8 mouse cellular contexts compared by ENCODE assay signal in the genomic region with DNA sequence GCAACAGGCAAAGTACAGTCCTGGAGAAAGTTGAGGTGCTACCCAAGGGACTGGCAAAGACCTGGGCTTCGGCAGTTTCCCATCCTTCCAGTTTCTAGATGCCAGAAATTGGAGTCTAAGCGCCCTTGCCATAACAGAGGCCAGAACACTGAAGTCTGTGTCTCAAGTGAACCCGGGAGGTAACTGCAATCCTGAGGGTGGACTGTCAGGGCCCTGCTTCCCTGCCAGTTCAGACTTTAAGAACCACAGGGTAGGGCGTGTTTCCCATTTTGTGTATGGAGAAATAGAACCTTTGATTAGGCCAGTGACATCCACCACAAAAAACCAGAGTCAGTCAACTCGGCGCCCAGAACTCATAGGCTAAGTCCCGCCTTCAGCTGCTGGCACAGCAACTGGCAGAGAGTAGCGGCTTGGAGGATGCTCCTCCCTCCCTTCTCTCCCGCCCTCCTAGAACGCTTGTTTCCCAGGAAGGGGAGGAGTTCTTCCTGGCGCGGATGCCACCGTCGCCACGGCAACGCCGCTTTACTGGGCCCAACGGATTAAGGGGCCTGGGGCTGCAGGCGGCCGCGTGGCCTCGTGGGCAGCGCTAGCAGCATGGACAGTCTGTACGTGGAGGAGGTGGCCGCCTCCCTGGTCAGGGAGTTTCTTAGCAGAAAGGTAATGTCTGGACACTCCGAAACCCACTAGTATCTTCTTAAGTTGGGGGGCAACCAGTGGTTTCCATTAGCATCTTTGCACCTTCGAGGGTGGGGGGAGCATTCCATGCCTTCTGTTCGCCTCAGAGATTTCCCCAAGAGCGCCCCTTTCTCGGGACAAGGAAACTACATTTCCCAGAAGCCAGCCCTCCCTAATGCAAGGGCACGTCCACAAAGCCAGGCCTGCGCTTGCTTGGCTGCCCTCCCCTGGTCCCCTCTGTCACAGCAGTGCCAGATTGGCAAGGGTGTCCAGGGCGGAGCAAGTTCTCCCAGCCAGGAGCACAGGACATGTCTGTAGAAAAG. TPM values are rescaled to one million over a fixed set of nuclear protein-coding genes. Genes with fewer than 3 reads are reported as not detected.
A peak's percentile ranks its signal among the peaks of the same experiment; 100 is the strongest.
DNase-seq lines count a peak whose midpoint lies in the region; ATAC-seq and TF ChIP-seq lines count a peak whose summit lies in the region.

A gene (plus strand): TSS at position 471 of the 998 bp plus-strand sequence.

- peak within 1 kb of the TSS; percentile 61 for H3K4me2 ChIP-seq in kidney, embryonic 14.5 days (replicated peaks; ENCODE audit: low read depth, low read length)
- H3K4me2 ChIP-seq in limb, embryonic 14.5 days (replicated peaks; ENCODE audit: low read depth, low read length, severe bottlenecking) = peak within 1 kb of the TSS; percentile 70
- H3K4me2 ChIP-seq in midbrain, embryonic 16.5 days (ENCODE audit: low read length) = peak within 1 kb of the TSS; percentile 69

- H3K4me3 ChIP-seq in erythroblast, embryonic 14.5 days (replicated peaks) = peak within 1 kb of the TSS; percentile 67
- peak within 1 kb of the TSS; percentile 64 for H3K4me3 ChIP-seq in heart, embryonic 10.5 days
- H3K4me3 ChIP-seq in kidney, embryonic 14.5 days (ENCODE audit: low read length) = peak within 1 kb of the TSS; percentile 58
- peak within 1 kb of the TSS; percentile 55 for H3K4me3 ChIP-seq in limb, embryonic 14.5 days (replicated peaks; ENCODE audit: low read length)
- peak within 1 kb of the TSS; percentile 57 for H3K4me3 ChIP-seq in midbrain, embryonic 16.5 days (ENCODE audit: low read depth, low read length)

- H3K9ac ChIP-seq in kidney, embryonic 14.5 days (ENCODE audit: low read depth, low read length) = peak within 1 kb of the TSS; percentile 63
- peak within 1 kb of the TSS; percentile 44 for H3K9ac ChIP-seq in limb, embryonic 14.5 days (ENCODE audit: low read depth, low read length, severe bottlenecking)
- H3K9ac ChIP-seq in midbrain, embryonic 16.5 days (ENCODE audit: low read depth, low read length) = peak within 1 kb of the TSS; percentile 65

- peak within 1 kb of the TSS; percentile 84 for H3K27ac ChIP-seq in heart, embryonic 10.5 days
- H3K27ac ChIP-seq in kidney, embryonic 14.5 days (ENCODE audit: low read depth, low read length) = peak within 1 kb of the TSS; percentile 53; the same call in 1 of the 2 replicates
- H3K27ac ChIP-seq in limb, embryonic 14.5 days (replicated peaks; ENCODE audit: low read depth, low read length) = peak within 1 kb of the TSS; percentile 84
- peak within 1 kb of the TSS; percentile 81 for H3K27ac ChIP-seq in midbrain, embryonic 16.5 days (ENCODE audit: low read length)

- DNase-seq in 3T3-L1 (ENCODE audit: low read depth, low spot score) = peak; percentile 98
- DNase-seq in brain, embryonic 18.5 days (ENCODE audit: low read depth, low spot score) = peak; percentile 88
- peak; percentile 95 for DNase-seq in heart, embryonic 10.5 days (ENCODE audit: low spot score)
- DNase-seq in limb, embryonic 14.5 days (ENCODE audit: low spot score) = peak; percentile 94
- peak; percentile 19 to 30 for DNase-seq in spleen, postnatal 14 days (ENCODE audit: low spot score in 2 of 2)

- WGBS in heart, embryonic 10.5 days = 5% methylated on average over 33 of the region's 33 CpGs
- 3% methylated on average over 32 of the region's 33 CpGs for WGBS in kidney, embryonic 14.5 days
- 4% methylated on average over 31 of the region's 33 CpGs for WGBS in limb, embryonic 14.5 days
- 3% methylated on average over 33 of the region's 33 CpGs for WGBS in midbrain, embryonic 16.5 days

- peak; percentile 28; the same call in 1 of the 2 replicates for TF ChIP-seq POLR2A in limb, embryonic 14.5 days (IDR thresholded peaks at IDR 0.05; ENCODE audit: borderline replicate concordance, extremely low read depth, insufficient read depth, insufficient read length)

- ATAC-seq in kidney, embryonic 14.5 days (ENCODE audit: low FRiP score, low TSS enrichment) = peak; percentile 96
- ATAC-seq in limb, embryonic 14.5 days (ENCODE audit: low FRiP score, low read depth) = peak; percentile 93
- peak; percentile 96 for ATAC-seq in midbrain, embryonic 16.5 days

- no peaks in the 10 kb centered on the region for H3K36me3 ChIP-seq in erythroblast, embryonic 14.5 days (ENCODE audit: control insufficient read depth)
- H3K36me3 ChIP-seq in heart, embryonic 10.5 days = no peaks in the 10 kb centered on the region
- no peaks in the 10 kb centered on the region for H3K36me3 ChIP-seq in kidney, embryonic 14.5 days (ENCODE audit: control insufficient read depth, insufficient read depth, low read length)
- no peaks in the 10 kb centered on the region for H3K36me3 ChIP-seq in limb, embryonic 14.5 days (ENCODE audit: control insufficient read depth, insufficient read depth, low read length)
- H3K36me3 ChIP-seq in midbrain, embryonic 16.5 days (ENCODE audit: control insufficient read depth, insufficient read depth, low read length) = no peaks in the 10 kb centered on the region

- no peaks in the 10 kb centered on the region for H3K27me3 ChIP-seq in erythroblast, embryonic 14.5 days (ENCODE audit: control insufficient read depth)
- no peaks in the 10 kb centered on the region for H3K27me3 ChIP-seq in heart, embryonic 10.5 days (ENCODE audit: insufficient read depth, poor library complexity, severe bottlenecking)
- H3K27me3 ChIP-seq in kidney, embryonic 14.5 days (ENCODE audit: control insufficient read depth, insufficient read depth, low read length) = no peaks in the 10 kb centered on the region
- H3K27me3 ChIP-seq in limb, embryonic 14.5 days (ENCODE audit: control insufficient read depth, insufficient read depth, low read length) = no peaks in the 10 kb centered on the region
- H3K27me3 ChIP-seq in midbrain, embryonic 16.5 days (ENCODE audit: control insufficient read depth, insufficient read depth, low read depth, low read length) = no peaks in the 10 kb centered on the region

- H3K4me1 ChIP-seq in erythroblast, embryonic 14.5 days (ENCODE audit: control insufficient read depth) = peaks cover 14% of the 10 kb centered on the region
- H3K4me1 ChIP-seq in heart, embryonic 10.5 days = peaks cover 12% of the 10 kb centered on the region
- no peaks in the 10 kb centered on the region; the same call in 1 of the 2 replicates for H3K4me1 ChIP-seq in kidney, embryonic 14.5 days (ENCODE audit: control insufficient read depth, insufficient read depth, low read length)
- H3K4me1 ChIP-seq in limb, embryonic 14.5 days (ENCODE audit: control insufficient read depth, insufficient read depth, low read length) = peaks cover 27% of the 10 kb centered on the region
- peaks cover 17% of the 10 kb centered on the region for H3K4me1 ChIP-seq in midbrain, embryonic 16.5 days (ENCODE audit: control insufficient read depth, insufficient read depth, low read length)

- no peaks in the 10 kb centered on the region for H3K9me3 ChIP-seq in erythroblast, embryonic 14.5 days (ENCODE audit: control insufficient read depth, low read length)
- no peaks in the 10 kb centered on the region for H3K9me3 ChIP-seq in heart, embryonic 10.5 days
- H3K9me3 ChIP-seq in kidney, embryonic 14.5 days (ENCODE audit: control insufficient read depth, low read length) = no peaks in the 10 kb centered on the region
- no peaks in the 10 kb centered on the region for H3K9me3 ChIP-seq in limb, embryonic 14.5 days (ENCODE audit: control insufficient read depth, low read length)
- H3K9me3 ChIP-seq in midbrain, embryonic 16.5 days (replicated peaks; ENCODE audit: control insufficient read depth, low read length, poor library complexity, severe bottlenecking) = no peaks in the 10 kb centered on the region

RNA-seq across cellular contexts. Expression of the gene that starts here (rescaled TPM):
- 0.01 TPM in 1 of 2 replicates, not detected in the other for polyA plus RNA-seq in erythroblast, embryonic 14.5 days (2012)
- 7.7 and 9.7 TPM in 2 replicates for polyA plus RNA-seq in heart, embryonic 10.5 days (2016; fragmentation: Nextera tagmentation; extraction: Ambion mirVana)
- polyA plus RNA-seq in kidney, embryonic 14.5 days (2014; fragmentation: Nextera tagmentation; extraction: Ambion mirVana) = 10.5 and 17.7 TPM in 2 replicates
- 14.9 and 17.9 TPM in 2 replicates for polyA plus RNA-seq in limb, embryonic 14.5 days (2012; rRNA removed)
- polyA plus RNA-seq in limb, embryonic 14.5 days (2014; fragmentation: Nextera tagmentation; extraction: Ambion mirVana) = 13.2 and 18.9 TPM in 2 replicates
- 12.6 and 15.0 TPM in 2 replicates for polyA plus RNA-seq in midbrain, embryonic 16.5 days (2015; fragmentation: Nextera tagmentation; extraction: Ambion mirVana)

Comparison
In these comparisons a context has a peak if more than half of its experiments do, and no peak if none do; other contexts are left out.
1. Peak in every context shown above with its lines: DNase-seq, ATAC-seq, H3K4me3 ChIP-seq and H3K27ac ChIP-seq.
2. DNase-seq: peak in every context shown above with its lines; median percentile 98 in 3T3-L1; 95 in heart, embryonic 10.5 days; 94 in limb, embryonic 14.5 days; 88 in brain, embryonic 18.5 days; 24 in spleen, postnatal 14 days.